Mouse (Mus musculus) spleen, adult 2 months (tissue): ENCODE measurements around the gene Frat2. TPM values are rescaled to one million over a fixed set of nuclear protein-coding genes. Genes with fewer than 3 reads are reported as not detected.
A peak's percentile ranks its signal among the peaks of the same experiment; 100 is the strongest.

Experiments
- DNase-seq, 2 experiments: peaks; one replicate each; pipeline versions ENCODE4 v3.0.0 to v3.0.0-alpha.2; 2012 to 2021; ENCODE audit warnings: low spot score in 2 of 2, low read depth in 1 of 2
- H3K27ac ChIP-seq: fragments of 200-500 bp; 2 replicates; pipeline ENCODE4 v1.5.1; 2012; ENCODE audit warnings: low read length, inconsistent platforms; ENCODE audit not compliant: insufficient read depth
- H3K27me3 ChIP-seq: fragments of 200-500 bp; 2 replicates; pipeline ENCODE4 v1.6.1; 2012; ENCODE audit warnings: mild to moderate bottlenecking, moderate library complexity, low read length, inconsistent platforms; ENCODE audit not compliant: control insufficient read depth, insufficient read depth
- H3K36me3 ChIP-seq: fragments of 200-500 bp; 2 replicates; pipeline ENCODE4 v1.6.1; 2012; ENCODE audit warnings: mild to moderate bottlenecking, low read length, inconsistent platforms; ENCODE audit not compliant: control insufficient read depth, insufficient read depth
- H3K4me1 ChIP-seq: fragments of 200-500 bp; 2 replicates; pipeline ENCODE4 v1.6.1; 2011; ENCODE audit warnings: inconsistent platforms; ENCODE audit not compliant: control insufficient read depth, insufficient read depth, insufficient read length
- H3K4me3 ChIP-seq: fragments of 200-500 bp; 2 replicates; pipeline ENCODE4 v1.5.1; 2011; ENCODE audit warnings: mild to moderate bottlenecking, inconsistent platforms; ENCODE audit not compliant: insufficient read depth, insufficient read length; ENCODE audit errors: extremely low read depth
- CTCF ChIP-seq: fragments of 200-500 bp; IDR thresholded peaks from 2 replicates; pipeline ENCODE4 v1.5.1; 2011; ENCODE audit warnings: mild to moderate bottlenecking, inconsistent platforms; ENCODE audit not compliant: insufficient read depth, insufficient read length, insufficient replicate concordance; ENCODE audit errors: extremely low read depth
- POLR2A ChIP-seq: fragments of 200-500 bp; IDR thresholded peaks from 2 replicates; pipeline ENCODE4 v1.6.1; 2011; ENCODE audit warnings: low read depth, low read length, inconsistent platforms
- WGBS: fragments of 180-500 bp; shearing (Covaris S2); methylation state at CpG from one replicate; pipeline ENCODE4 v1.1.7; 2018; 5-methylcytosine and 5-hydroxymethylcytosine counted together
- polyA plus RNA-seq: library from polyadenylated mRNA; depleted of rRNA; stranded (reverse); fragments of >200 nt; gene quantifications from 2 replicates; pipeline ENCODE4 v1.2.3, GENCODE M21; 2012

The Frat2 gene
- polyA plus RNA-seq, 1 experiment: 7.6 TPM

- no peak for TF ChIP-seq POLR2A
- no peak for TF ChIP-seq CTCF
- 4% methylated on average over 19 of the region's 19 CpGs for WGBS
- DNase-seq: no peak
- Histone ChIP-seq H3K36me3 (no peaks in the 10 kb centered on the region), H3K4me1 (peaks cover 9% of the 10 kb centered on the region), H3K4me3 (peak overlapping the region; percentile 81), H3K27ac (no peak overlapping the region), H3K27me3 (no peaks in the 10 kb centered on the region)
Measured at GRCm38 (mm10) chr19:41831101-41831570, 16.8 kb downstream of the Frat2 start.

GRCm38 (mm10) chr19:41830106-41831031 is 17.6 kb downstream of the Frat2 start:
- Histone ChIP-seq H3K36me3 (no peaks in the 10 kb centered on the region), H3K27me3 (no peaks in the 10 kb centered on the region), H3K4me1 (peaks cover 9% of the 10 kb centered on the region), H3K4me3 (peak overlapping the region; percentile 81), H3K27ac (peak overlapping the region; percentile 100)
- WGBS: under 1% methylated on average over 107 of the region's 112 CpGs
- DNase-seq: peak in 1 of 2 experiments; percentile 78
- TF ChIP-seq CTCF (no peak), POLR2A (no peak)

GRCm38 (mm10) chr19:41829381-41830105 is 18.4 kb downstream of the Frat2 start, which contains the start of gene Frat1:
Gene Frat1 (plus strand): TSS chr19:41829970.
- DNase-seq: peak; percentile 80 to 93
- peaks cover 9% of the 10 kb centered on the region for H3K4me1 ChIP-seq

GRCm38 (mm10) chr19:41828941-41829340 is 19.0 kb downstream of the Frat2 start:
- no peaks in the 10 kb centered on the region for H3K36me3 ChIP-seq
- TF ChIP-seq POLR2A (no peak), CTCF (no peak)
- WGBS: 82% methylated on average over 3 of the region's 3 CpGs
- no peaks in the 10 kb centered on the region for H3K27me3 ChIP-seq
- H3K4me3 ChIP-seq: no peak overlapping the region
- peaks cover 9% of the 10 kb centered on the region for H3K4me1 ChIP-seq
- peak overlapping the region; percentile 9 for H3K27ac ChIP-seq
- no peak for DNase-seq

More at GRCm38 (mm10) chr19:41829381-41830105, 18.4 kb downstream of the Frat2 start, which contains the start of gene Frat1:
- WGBS: under 1% methylated on average over 39 of the region's 39 CpGs
- no peak for TF ChIP-seq CTCF
- H3K27me3 ChIP-seq: no peaks in the 10 kb centered on the region
- H3K27ac ChIP-seq: peak within 1 kb of the TSS; percentile 100
- no peaks in the 10 kb centered on the region for H3K36me3 ChIP-seq
- H3K4me3 ChIP-seq: peak within 1 kb of the TSS; percentile 81

GRCm38 (mm10) chr19:41826529-41826928 is 21.4 kb downstream of the Frat2 start:
- H3K36me3 ChIP-seq: no peaks in the 10 kb centered on the region
- whole genome bisulfite sequencing: 76% methylated on average over 3 of the region's 3 CpGs
- no peak overlapping the region for H3K27ac ChIP-seq
- no peaks in the 10 kb centered on the region for H3K27me3 ChIP-seq
- DNase-seq: no peak
- H3K4me3 ChIP-seq: no peak overlapping the region
- peaks cover 3% of the 10 kb centered on the region for H3K4me1 ChIP-seq
- TF ChIP-seq CTCF (no peak), POLR2A (no peak)

GRCm38 (mm10) chr19:41824950-41825349 is 23.0 kb downstream of the Frat2 start:
- Histone ChIP-seq H3K36me3 (no peaks in the 10 kb centered on the region), H3K27ac (no peak overlapping the region), H3K27me3 (no peaks in the 10 kb centered on the region), H3K4me3 (no peak overlapping the region), H3K4me1 (no peaks in the 10 kb centered on the region; the same call in 1 of the 2 replicates)
- no peak for DNase-seq
- WGBS: 44% methylated on average over 5 of the region's 5 CpGs
- no peak for TF ChIP-seq CTCF
- no peak for TF ChIP-seq POLR2A
